Mouse (Mus musculus): ENCODE results near the gene Pkn3.

GRCm38 (mm10) chr2:30084113-30084512 lies 6.6 kb downstream of the Pkn3 start:
- TF ChIP-seq CTCF (IDR thresholded peaks at IDR 0.05; ENCODE audit: insufficient read depth, low read length) (no peak), POLR2A (IDR thresholded peaks at IDR 0.05; ENCODE audit: borderline replicate concordance, extremely low read depth, low read depth, low read length) (no peak)
